Comparison of ENCODE assay signal across 24 mouse cellular contexts in genomic region chr2:101550176-101550575, GRCm38 (mm10).
A peak's percentile ranks its signal among the peaks of the same experiment; 100 is the strongest.
DNase-seq lines count a peak whose midpoint lies in the region; ATAC-seq lines count a peak whose summit lies in the region.
"Had no signal": no experiment of that assay in that cellular context is flagged by ENCODE, and none has a peak within 500 bp of the region (broad histone marks: within the 10 kb centered on the region; RNA-seq: fewer than 3 reads in every experiment).

No protein-coding gene starts in this region.

- intact Hi-C loops in heart, postnatal 25 days (cut with DNase I): no loop called here

- no peaks in the 10 kb centered on the region for H3K9me3 ChIP-seq in heart, embryonic 16.5 days (replicated peaks; ENCODE audit: control insufficient read depth, low read length)
- H3K9me3 ChIP-seq in forebrain, embryonic 14.5 days (replicated peaks; ENCODE audit: control insufficient read depth, low read length): no peaks in the 10 kb centered on the region
- H3K9me3 ChIP-seq: embryonic facial prominence, embryonic 12.5 days; embryonic facial prominence, embryonic 15.5 days; heart, embryonic 13.5 days; hindbrain, embryonic 12.5 days; hindbrain, embryonic 15.5 days had no signal

- H3K9ac ChIP-seq in heart, embryonic 16.5 days (ENCODE audit: low read length): no peak overlapping the region
- no peak overlapping the region for H3K9ac ChIP-seq in forebrain, embryonic 14.5 days (ENCODE audit: low read length)
- H3K9ac ChIP-seq: embryonic facial prominence, embryonic 12.5 days; embryonic facial prominence, embryonic 15.5 days; heart, embryonic 13.5 days; hindbrain, embryonic 12.5 days; hindbrain, embryonic 15.5 days had no signal

- no peaks in the 10 kb centered on the region for H3K27me3 ChIP-seq in heart, embryonic 16.5 days (ENCODE audit: control insufficient read depth, insufficient read depth, low read length)
- no peaks in the 10 kb centered on the region for H3K27me3 ChIP-seq in forebrain, embryonic 14.5 days (replicated peaks; ENCODE audit: control insufficient read depth, insufficient read depth, low read length)
- H3K27me3 ChIP-seq: embryonic facial prominence, embryonic 12.5 days; embryonic facial prominence, embryonic 15.5 days; heart, embryonic 13.5 days; hindbrain, embryonic 12.5 days; hindbrain, embryonic 15.5 days had no signal

- peak overlapping the region; percentile 11; the same call in 1 of the 2 replicates for H3K27ac ChIP-seq in heart, embryonic 16.5 days (ENCODE audit: low read length)
- no peak overlapping the region for H3K27ac ChIP-seq in forebrain, embryonic 14.5 days (ENCODE audit: low read depth, low read length)
- H3K27ac ChIP-seq: embryonic facial prominence, embryonic 12.5 days; embryonic facial prominence, embryonic 15.5 days; gastrocnemius, adult 2 months; heart, embryonic 13.5 days; hindbrain, embryonic 12.5 days; hindbrain, embryonic 15.5 days had no signal

- WGBS in heart, embryonic 16.5 days: 48% methylated on average over 2 of the region's 2 CpGs
- WGBS in forebrain, embryonic 14.5 days: 85% methylated on average over 2 of the region's 2 CpGs

- H3K36me3 ChIP-seq in heart, embryonic 16.5 days (ENCODE audit: control insufficient read depth, insufficient read depth): no peaks in the 10 kb centered on the region
- H3K36me3 ChIP-seq in forebrain, embryonic 14.5 days (ENCODE audit: control insufficient read depth, insufficient read depth, low read length): no peaks in the 10 kb centered on the region
- H3K36me3 ChIP-seq: embryonic facial prominence, embryonic 12.5 days; embryonic facial prominence, embryonic 15.5 days; heart, embryonic 13.5 days; hindbrain, embryonic 12.5 days; hindbrain, embryonic 15.5 days had no signal

- H3K4me3 ChIP-seq in heart, embryonic 16.5 days (ENCODE audit: low read length): no peak overlapping the region
- no peak overlapping the region for H3K4me3 ChIP-seq in forebrain, embryonic 14.5 days (ENCODE audit: low read depth, low read length)
- H3K4me3 ChIP-seq: embryonic facial prominence, embryonic 12.5 days; embryonic facial prominence, embryonic 15.5 days; gastrocnemius, adult 2 months; heart, embryonic 13.5 days; hindbrain, embryonic 12.5 days; hindbrain, embryonic 15.5 days had no signal

- ATAC-seq in heart, embryonic 16.5 days (replicated peaks; ENCODE audit: extremely low read depth, insufficient read depth, low FRiP score): no peak
- no peak for ATAC-seq in forebrain, embryonic 14.5 days
- ATAC-seq: CD4-positive, CD25-positive, alpha-beta regulatory T cell, adult 4 months; forebrain, embryonic 16.5 days; intestine, postnatal 0 days had no signal

- H3K4me1 ChIP-seq in heart, embryonic 16.5 days (ENCODE audit: control insufficient read depth, insufficient read depth, low read length): no peaks in the 10 kb centered on the region
- H3K4me1 ChIP-seq in forebrain, embryonic 14.5 days (ENCODE audit: control insufficient read depth, insufficient read depth, low read length): no peaks in the 10 kb centered on the region
- H3K4me1 ChIP-seq: embryonic facial prominence, embryonic 12.5 days; embryonic facial prominence, embryonic 15.5 days; heart, embryonic 13.5 days; hindbrain, embryonic 12.5 days; hindbrain, embryonic 15.5 days had no signal

- no peak for DNase-seq in heart, postnatal 25 days (ENCODE audit: low spot score)
- DNase-seq in thymus, postnatal 0 days (ENCODE audit: low spot score): peak; percentile 62
- DNase-seq in thymus, postnatal 14 days: peak; percentile 64
- no peak for DNase-seq in kidney, postnatal 36 days
- DNase-seq in forebrain, embryonic 14.5 days (ENCODE audit: low spot score): no peak
- DNase-seq: adrenal gland, adult 2 months; adrenal gland, postnatal 14 days; cerebellum, adult 11 months; cerebellum, adult 2 months; cerebellum, adult 9-11 months; cerebellum, postnatal 25 days; gastrocnemius, adult 2 months; gastrocnemius, postnatal 14 days; heart, adult 18-20 months; heart, postnatal 36 days had no signal

- no peak overlapping the region for H3K4me2 ChIP-seq in heart, embryonic 16.5 days (ENCODE audit: low read depth, low read length)
- no peak overlapping the region for H3K4me2 ChIP-seq in forebrain, embryonic 14.5 days (ENCODE audit: low read length)
- H3K4me2 ChIP-seq: embryonic facial prominence, embryonic 12.5 days; embryonic facial prominence, embryonic 15.5 days; heart, embryonic 13.5 days; hindbrain, embryonic 12.5 days; hindbrain, embryonic 15.5 days had no signal

Comparison
In these comparisons a context has a peak if more than half of its experiments do, and no peak if none do; other contexts are left out.
1. DNase-seq: peak in thymus, postnatal 0 days (single experiment) and thymus, postnatal 14 days (single experiment); none in heart, postnatal 25 days (single experiment), kidney, postnatal 36 days (0 of 2) and forebrain, embryonic 14.5 days (single experiment).